Mouse (Mus musculus): Measurements from ENCODE around the gene Ccr10.

Ccr10 gene

GRCm38 (mm10) chr11:101174851-101175628, at the start of gene Ccr10:
Gene Ccr10, minus strand, starts transcription at chr11:101175443.
- DNase-seq (ENCODE audit: low read depth, low spot score): peak; percentile 34

GRCm38 (mm10) chr11:101224337-101224736, 49.1 kb upstream of the Ccr10 start:
- DNase-seq (ENCODE audit: low read depth, low spot score): no peak

GRCm38 (mm10) chr11:101221306-101221986, 46.2 kb upstream of the Ccr10 start:
- no peak for DNase-seq (ENCODE audit: low read depth, low spot score)

- DNase-seq (ENCODE audit: low read depth, low spot score): no peak
Observed at GRCm38 (mm10) chr11:101220853-101221252, 45.6 kb upstream of the Ccr10 start.

GRCm38 (mm10) chr11:101218436-101219055, 43.3 kb upstream of the Ccr10 start:
- peak; percentile 29 for DNase-seq (ENCODE audit: low read depth, low spot score)

GRCm38 (mm10) chr11:101216936-101217335, 41.7 kb upstream of the Ccr10 start:
- DNase-seq (ENCODE audit: low read depth, low spot score): no peak

GRCm38 (mm10) chr11:101211970-101212369, 36.7 kb upstream of the Ccr10 start:
- peak; percentile 85 for DNase-seq (ENCODE audit: low read depth, low spot score)

- DNase-seq (ENCODE audit: low read depth, low spot score): peak; percentile 68
Observed at GRCm38 (mm10) chr11:101200986-101201385, 25.7 kb upstream of the Ccr10 start.

GRCm38 (mm10) chr11:101199555-101199954, 24.3 kb upstream of the Ccr10 start:
- no peak for DNase-seq (ENCODE audit: low read depth, low spot score)

- peak; percentile 53 for DNase-seq (ENCODE audit: low read depth, low spot score)
Observed at GRCm38 (mm10) chr11:101196175-101196574, 20.9 kb upstream of the Ccr10 start.

- DNase-seq (ENCODE audit: low read depth, low spot score): no peak
Observed at GRCm38 (mm10) chr11:101195571-101195970, 20.3 kb upstream of the Ccr10 start.

- DNase-seq (ENCODE audit: low read depth, low spot score): no peak
Observed at GRCm38 (mm10) chr11:101195101-101195500, 19.9 kb upstream of the Ccr10 start.

GRCm38 (mm10) chr11:101194643-101195042, 19.4 kb upstream of the Ccr10 start:
- DNase-seq (ENCODE audit: low read depth, low spot score): no peak

- DNase-seq (ENCODE audit: low read depth, low spot score): no peak
Observed at GRCm38 (mm10) chr11:101194137-101194536, 18.9 kb upstream of the Ccr10 start.

GRCm38 (mm10) chr11:101193076-101193475, 17.8 kb upstream of the Ccr10 start:
- no peak for DNase-seq (ENCODE audit: low read depth, low spot score)

GRCm38 (mm10) chr11:101192646-101193045, 17.4 kb upstream of the Ccr10 start:
- DNase-seq (ENCODE audit: low read depth, low spot score): no peak

- no peak for DNase-seq (ENCODE audit: low read depth, low spot score)
Observed at GRCm38 (mm10) chr11:101191919-101192470, 16.8 kb upstream of the Ccr10 start.

GRCm38 (mm10) chr11:101190913-101191907, 16.0 kb upstream of the Ccr10 start:
- DNase-seq (ENCODE audit: low read depth, low spot score): no peak

GRCm38 (mm10) chr11:101190181-101190912, 15.1 kb upstream of the Ccr10 start:
- DNase-seq (ENCODE audit: low read depth, low spot score): no peak

GRCm38 (mm10) chr11:101189495-101190180, 14.4 kb upstream of the Ccr10 start:
- no peak for DNase-seq (ENCODE audit: low read depth, low spot score)
